Mouse (Mus musculus): ENCODE results near the gene Ptges3.

GRCm38 (mm10) chr10:128083688-128084087 is 24.9 kb downstream of the Ptges3 start:
- 0 out of 2 replicates have a peak, but pooled peaks have one; percentile 6 for TF ChIP-seq POLR2A (IDR thresholded peaks at IDR 0.05; ENCODE audit: extremely low read depth, insufficient read depth, low read length)
- no peak for TF ChIP-seq CTCF (IDR thresholded peaks at IDR 0.05; ENCODE audit: extremely low read depth, insufficient read depth, low read length)
